Mouse (Mus musculus): ENCODE data around the gene Sumf2.

Gene Sumf2

GRCm38 (mm10) chr5:129908242-129908965 lies 61.6 kb downstream of the Sumf2 start, which contains the start of gene Nupr1l:
Gene Nupr1l, plus strand, starts transcription at chr5:129908540.
- peak; percentile 94 for DNase-seq (ENCODE audit: low read depth, low spot score)

GRCm38 (mm10) chr5:129909147-129909546 lies 62.4 kb downstream of the Sumf2 start:
- no peak for DNase-seq (ENCODE audit: low read depth, low spot score)

GRCm38 (mm10) chr5:129909591-129909990 lies 62.8 kb downstream of the Sumf2 start:
- no peak for DNase-seq (ENCODE audit: low read depth, low spot score)

Data from brain, adult 2 months (tissue).